In the genomic region with DNA sequence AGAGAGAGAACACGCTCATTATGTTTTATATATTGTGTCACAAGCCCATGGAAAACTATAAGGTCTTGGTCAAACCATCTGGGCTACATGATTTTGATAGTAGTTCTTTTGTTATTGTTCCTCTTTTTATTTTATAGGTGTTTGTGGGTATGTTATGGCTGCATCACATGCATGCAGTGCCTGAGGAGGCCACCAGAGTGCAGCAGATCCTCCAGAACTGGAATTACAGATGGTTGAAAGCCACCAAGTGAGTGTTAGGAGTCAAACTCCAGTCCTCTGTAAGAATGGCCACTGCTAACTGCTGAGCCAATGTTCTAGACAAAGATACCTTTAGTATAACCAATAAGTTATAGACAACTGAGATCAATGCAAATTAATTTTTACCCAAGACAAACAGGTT, we compare ENCODE assay signal across 12 mouse cellular contexts.
A peak's percentile ranks its signal among the peaks of the same experiment; 100 is the strongest.
DNase-seq lines count a peak whose midpoint lies in the region; ATAC-seq and TF ChIP-seq lines count a peak whose summit lies in the region.
"Had no signal": no experiment of that assay in that cellular context is flagged by ENCODE, and none has a peak within 500 bp of the region (broad histone marks: within the 10 kb centered on the region; RNA-seq: fewer than 3 reads in every experiment).

No protein-coding gene starts in this region.

- no peak overlapping the region for H3K27ac ChIP-seq in hindbrain, postnatal 0 days
- H3K27ac ChIP-seq in hindbrain, embryonic 13.5 days = no peak overlapping the region
- no peak overlapping the region for H3K27ac ChIP-seq in lung, embryonic 14.5 days (ENCODE audit: low read depth)
- H3K27ac ChIP-seq: heart, embryonic 10.5 days had no signal

- H3K36me3 ChIP-seq in hindbrain, postnatal 0 days (ENCODE audit: insufficient read depth, low read length) = no peaks in the 10 kb centered on the region
- H3K36me3 ChIP-seq in hindbrain, embryonic 13.5 days = no peaks in the 10 kb centered on the region
- no peaks in the 10 kb centered on the region for H3K36me3 ChIP-seq in lung, embryonic 14.5 days (ENCODE audit: insufficient read depth)
- H3K36me3 ChIP-seq in G1E (replicated peaks) = no peaks in the 10 kb centered on the region
- H3K36me3 ChIP-seq: heart, embryonic 10.5 days had no signal

- no peak overlapping the region for H3K9ac ChIP-seq in hindbrain, postnatal 0 days (replicated peaks; ENCODE audit: low read length)
- H3K9ac ChIP-seq in hindbrain, embryonic 13.5 days = no peak overlapping the region
- no peak overlapping the region for H3K9ac ChIP-seq in lung, embryonic 14.5 days

- intact Hi-C loops in left cerebral cortex, postnatal 10 days (cut with DNase I) = no loop called here

- WGBS in hindbrain, postnatal 0 days = 100% methylated on average over 1 of the region's 1 CpGs
- 89% methylated on average over 1 of the region's 1 CpGs for WGBS in hindbrain, embryonic 13.5 days
- WGBS in lung, embryonic 14.5 days = 80% methylated on average over 1 of the region's 1 CpGs

- no peak overlapping the region for H3K4me3 ChIP-seq in hindbrain, postnatal 0 days (ENCODE audit: low read length)
- H3K4me3 ChIP-seq in hindbrain, embryonic 13.5 days = no peak overlapping the region
- H3K4me3 ChIP-seq in lung, embryonic 14.5 days (ENCODE audit: low read depth, low read length) = no peak overlapping the region
- no peak overlapping the region for H3K4me3 ChIP-seq in G1E (ENCODE audit: low read depth, low read length)
- H3K4me3 ChIP-seq: heart, embryonic 10.5 days had no signal

- no peaks in the 10 kb centered on the region for H3K27me3 ChIP-seq in hindbrain, postnatal 0 days (ENCODE audit: insufficient read depth, low read length)
- no peaks in the 10 kb centered on the region for H3K27me3 ChIP-seq in hindbrain, embryonic 13.5 days
- H3K27me3 ChIP-seq in lung, embryonic 14.5 days (ENCODE audit: insufficient read depth, low read length) = no peaks in the 10 kb centered on the region
- H3K27me3 ChIP-seq in G1E (ENCODE audit: insufficient read depth, low read length) = no peaks in the 10 kb centered on the region

- H3K4me2 ChIP-seq in hindbrain, postnatal 0 days (ENCODE audit: low read depth, low read length) = no peak overlapping the region
- no peak overlapping the region for H3K4me2 ChIP-seq in hindbrain, embryonic 13.5 days
- H3K4me2 ChIP-seq in lung, embryonic 14.5 days = no peak overlapping the region
- H3K4me2 ChIP-seq: midbrain, embryonic 11.5 days had no signal

- TF ChIP-seq CTCF in hindbrain, postnatal 0 days (IDR thresholded peaks at IDR 0.05; ENCODE audit: low read depth) = peak; percentile 40
- peak; percentile 45 for TF ChIP-seq CTCF in lung, embryonic 14.5 days (IDR thresholded peaks at IDR 0.05; ENCODE audit: low read depth)
- peak; percentile 78 for TF ChIP-seq CTCF in G1E (IDR thresholded peaks at IDR 0.05; ENCODE audit: low read depth, low read length)

- H3K4me1 ChIP-seq in hindbrain, postnatal 0 days (ENCODE audit: insufficient read depth, low read length) = no peaks in the 10 kb centered on the region
- no peaks in the 10 kb centered on the region for H3K4me1 ChIP-seq in hindbrain, embryonic 13.5 days (replicated peaks)
- no peaks in the 10 kb centered on the region for H3K4me1 ChIP-seq in lung, embryonic 14.5 days (ENCODE audit: insufficient read depth)
- H3K4me1 ChIP-seq in G1E (ENCODE audit: insufficient read depth, low read depth, low read length) = peaks cover 9% of the 10 kb centered on the region
- H3K4me1 ChIP-seq: heart, embryonic 10.5 days had no signal

- ATAC-seq in hindbrain, postnatal 0 days = no peak
- no peak for ATAC-seq in hindbrain, embryonic 13.5 days (ENCODE audit: low FRiP score)
- ATAC-seq in lung, embryonic 14.5 days (ENCODE audit: insufficient read depth) = no peak
- peak; percentile 40; the same call in 1 of the 2 replicates for ATAC-seq in G1E (ENCODE audit: extremely low read depth, insufficient number of reproducible peaks, low FRiP score, poor library complexity, severe bottlenecking)
- ATAC-seq in megakaryocyte progenitor cell, adult 5-6 weeks (replicated peaks; ENCODE audit: poor library complexity) = peak; percentile 76

- DNase-seq in hindbrain, postnatal 0 days (ENCODE audit: low spot score) = no peak
- DNase-seq in lung, embryonic 14.5 days = no peak
- no peak for DNase-seq in lung, postnatal 36 days
- no peak for DNase-seq in G1E (ENCODE audit: low spot score)
- DNase-seq in urinary bladder, adult 2 months (ENCODE audit: low spot score) = no peak
- DNase-seq in left cerebral cortex, postnatal 10 days (ENCODE audit: extremely low spot score in 1 of 2, low spot score in 2 of 2) = no peak
- DNase-seq: embryo, embryonic 11 days; thymus, postnatal 14 days had no signal

- H3K9me3 ChIP-seq in hindbrain, postnatal 0 days (ENCODE audit: low read length) = no peaks in the 10 kb centered on the region
- no peaks in the 10 kb centered on the region for H3K9me3 ChIP-seq in hindbrain, embryonic 13.5 days
- H3K9me3 ChIP-seq in lung, embryonic 14.5 days (ENCODE audit: low read depth, low read length) = no peaks in the 10 kb centered on the region
- no peaks in the 10 kb centered on the region for H3K9me3 ChIP-seq in G1E (replicated peaks)

Comparison
In these comparisons a context has a peak if more than half of its experiments do, and no peak if none do; other contexts are left out.
1. ATAC-seq: peak in G1E (single experiment) and megakaryocyte progenitor cell, adult 5-6 weeks (single experiment); none in hindbrain, postnatal 0 days (single experiment), hindbrain, embryonic 13.5 days (single experiment) and lung, embryonic 14.5 days (single experiment).
2. Peak in every context shown above with its lines, with median percentiles within 50 percentile points of each other: CTCF ChIP-seq.